Mouse (Mus musculus): ENCODE measurements around the gene Id2. TPM values are rescaled to one million over a fixed set of nuclear protein-coding genes. Genes with fewer than 3 reads are reported as not detected.

Id2 gene
- 101 TPM for total RNA-seq (2023)

GRCm38 (mm10) chr12:25097052-25097209 is at the start of gene Id2:
Gene Id2, minus strand, starts transcription at chr12:25097140.

Other genes with a start within 250 kb of the Id2 start
- 131 TPM for gene Kidins220, start 122.2 kb downstream of the Id2 start, total RNA-seq (2023)